Comparison of ENCODE assay signal across 8 mouse cellular contexts in the genomic region with DNA sequence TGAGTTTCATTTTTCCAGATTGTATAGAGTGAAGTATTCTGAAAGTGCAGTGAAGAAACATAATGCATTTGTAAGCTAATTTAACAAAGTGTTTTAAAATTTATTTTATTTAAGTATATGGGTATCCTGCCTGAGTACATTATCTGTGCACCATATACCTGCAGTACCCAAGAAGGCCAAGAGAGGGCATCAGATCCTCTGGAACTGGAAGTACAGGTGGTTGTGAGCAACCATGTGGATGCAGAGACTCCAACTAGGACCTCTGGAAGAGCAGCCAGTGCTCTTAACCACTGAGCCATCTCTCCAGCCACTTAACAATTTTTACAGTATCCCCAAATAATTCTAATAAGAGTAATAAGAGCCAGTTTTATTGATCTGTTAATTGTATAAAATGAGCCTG.
DNase-seq lines count a peak whose midpoint lies in the region; ATAC-seq and TF ChIP-seq lines count a peak whose summit lies in the region.

No protein-coding gene starts in this region.

- no peaks in the 10 kb centered on the region for H3K4me1 ChIP-seq in heart, postnatal 0 days (ENCODE audit: control insufficient read depth, insufficient read depth)
- H3K4me1 ChIP-seq in heart, embryonic 11.5 days (ENCODE audit: control insufficient read depth, insufficient read depth, low read length): peaks cover 4% of the 10 kb centered on the region; the same call in 1 of the 2 replicates
- no peaks in the 10 kb centered on the region for H3K4me1 ChIP-seq in ES-Bruce4 (ENCODE audit: control insufficient read depth, insufficient read depth, low read length)
- peaks cover 14% of the 10 kb centered on the region for H3K4me1 ChIP-seq in cortical plate, adult 2 months (ENCODE audit: control insufficient read depth, insufficient read depth, low read length)
- H3K4me1 ChIP-seq in intestine, embryonic 15.5 days (replicated peaks): no peaks in the 10 kb centered on the region

- ATAC-seq in heart, postnatal 0 days (ENCODE audit: insufficient read depth, low read depth): no peak
- no peak for ATAC-seq in heart, embryonic 11.5 days (replicated peaks; ENCODE audit: insufficient number of reproducible peaks, low FRiP score, low TSS enrichment)
- ATAC-seq in intestine, embryonic 15.5 days: no peak

- no peak overlapping the region for H3K4me3 ChIP-seq in heart, postnatal 0 days (ENCODE audit: low read depth, low read length)
- no peak overlapping the region for H3K4me3 ChIP-seq in heart, embryonic 11.5 days (ENCODE audit: low read depth, low read length)
- no peak overlapping the region for H3K4me3 ChIP-seq in ES-Bruce4 (ENCODE audit: low read depth, low read length)
- no peak overlapping the region for H3K4me3 ChIP-seq in cortical plate, adult 2 months (ENCODE audit: insufficient read depth, low read length)
- no peak overlapping the region for H3K4me3 ChIP-seq in intestine, embryonic 15.5 days (replicated peaks)

- TF ChIP-seq POLR2A in ES-Bruce4 (IDR thresholded peaks at IDR 0.05; ENCODE audit: insufficient read depth, low read length): no peak
- no peak for TF ChIP-seq POLR2A in cortical plate, adult 2 months (IDR thresholded peaks at IDR 0.05; ENCODE audit: extremely low read depth, insufficient read depth, low read length)

- peak; percentile 32; the same call in 1 of the 2 replicates for TF ChIP-seq CTCF in heart, postnatal 0 days (IDR thresholded peaks at IDR 0.05; ENCODE audit: low read depth)
- TF ChIP-seq CTCF in ES-Bruce4 (IDR thresholded peaks at IDR 0.05; ENCODE audit: low read depth, low read length): peak; percentile 18
- TF ChIP-seq CTCF in cortical plate, adult 2 months (IDR thresholded peaks at IDR 0.05; ENCODE audit: extremely low read depth, insufficient read depth, low read length): peak; percentile 29; the same call in 1 of the 2 replicates

- no peak overlapping the region for H3K4me2 ChIP-seq in heart, postnatal 0 days (ENCODE audit: low read depth, low read length)
- no peak overlapping the region for H3K4me2 ChIP-seq in heart, embryonic 11.5 days
- no peak overlapping the region for H3K4me2 ChIP-seq in intestine, embryonic 15.5 days (replicated peaks)

- H3K27ac ChIP-seq in heart, postnatal 0 days (ENCODE audit: low read depth): no peak overlapping the region
- no peak overlapping the region for H3K27ac ChIP-seq in heart, embryonic 11.5 days (ENCODE audit: low read depth, low read length)
- H3K27ac ChIP-seq in ES-Bruce4 (ENCODE audit: insufficient read depth, low read length): no peak overlapping the region
- H3K27ac ChIP-seq in cortical plate, adult 2 months (ENCODE audit: insufficient read depth, low read length): no peak overlapping the region
- H3K27ac ChIP-seq in intestine, embryonic 15.5 days: no peak overlapping the region

- H3K27me3 ChIP-seq in heart, postnatal 0 days (ENCODE audit: control insufficient read depth, insufficient read depth, low read length): no peaks in the 10 kb centered on the region
- H3K27me3 ChIP-seq in heart, embryonic 11.5 days (ENCODE audit: control insufficient read depth, insufficient read depth, low read length): no peaks in the 10 kb centered on the region
- H3K27me3 ChIP-seq in ES-Bruce4 (ENCODE audit: control insufficient read depth, insufficient read depth, low read length, poor library complexity, severe bottlenecking): no peaks in the 10 kb centered on the region
- H3K27me3 ChIP-seq in intestine, embryonic 15.5 days (replicated peaks): no peaks in the 10 kb centered on the region

- no peak overlapping the region for H3K9ac ChIP-seq in heart, postnatal 0 days (replicated peaks; ENCODE audit: low read depth, low read length)
- no peak overlapping the region for H3K9ac ChIP-seq in heart, embryonic 11.5 days (ENCODE audit: low read depth, low read length)
- H3K9ac ChIP-seq in ES-Bruce4 (ENCODE audit: low read depth, poor library complexity, severe bottlenecking): no peak overlapping the region
- no peak overlapping the region for H3K9ac ChIP-seq in intestine, embryonic 15.5 days

- TF ChIP-seq EP300 in heart, postnatal 0 days (IDR thresholded peaks at IDR 0.05; ENCODE audit: low read depth): no peak
- no peak for TF ChIP-seq EP300 in ES-Bruce4 (IDR thresholded peaks at IDR 0.05; ENCODE audit: insufficient read depth, low read depth, low read length)

- DNase-seq in heart, postnatal 0 days (ENCODE audit: low spot score): no peak
- peak; percentile 51 for DNase-seq in naive thymus-derived CD4-positive, alpha-beta T cell, adult 2 months (ENCODE audit: low read depth)
- no peak for DNase-seq in embryo, embryonic 9.5 days (ENCODE audit: extremely low spot score)
- DNase-seq in layer of hippocampus, postnatal 10 days (ENCODE audit: low spot score in 2 of 2): no peak

- no peaks in the 10 kb centered on the region for H3K9me3 ChIP-seq in heart, postnatal 0 days (replicated peaks; ENCODE audit: control insufficient read depth, low read length)
- no peaks in the 10 kb centered on the region for H3K9me3 ChIP-seq in heart, embryonic 11.5 days (replicated peaks; ENCODE audit: control insufficient read depth, low read length)
- H3K9me3 ChIP-seq in ES-Bruce4 (replicated peaks; ENCODE audit: control insufficient read depth, insufficient read depth, low read length, poor library complexity, severe bottlenecking): no peaks in the 10 kb centered on the region
- H3K9me3 ChIP-seq in intestine, embryonic 15.5 days: no peaks in the 10 kb centered on the region

- H3K36me3 ChIP-seq in heart, postnatal 0 days (replicated peaks; ENCODE audit: control insufficient read depth, insufficient read depth, low read length): peaks cover 24% of the 10 kb centered on the region
- H3K36me3 ChIP-seq in heart, embryonic 11.5 days (ENCODE audit: control insufficient read depth, insufficient read depth, low read length): peaks cover 8% of the 10 kb centered on the region
- no peaks in the 10 kb centered on the region for H3K36me3 ChIP-seq in ES-Bruce4 (ENCODE audit: control insufficient read depth, insufficient read depth, low read length, poor library complexity, severe bottlenecking)
- no peaks in the 10 kb centered on the region for H3K36me3 ChIP-seq in intestine, embryonic 15.5 days
